Comparison of ENCODE assay signal across 24 mouse cellular contexts in genomic region chr10:115293946-115294345, GRCm38 (mm10). TPM values are rescaled to one million over a fixed set of nuclear protein-coding genes. Genes with fewer than 3 reads are reported as not detected.
DNase-seq lines count a peak whose midpoint lies in the region; ATAC-seq and TF ChIP-seq lines count a peak whose summit lies in the region.
"Had no signal": no experiment of that assay in that cellular context is flagged by ENCODE, and none has a peak within 500 bp of the region (broad histone marks: within the 10 kb centered on the region; RNA-seq: fewer than 3 reads in every experiment).

No protein-coding gene starts in this region.

- TF ChIP-seq CTCF in forebrain, postnatal 0 days (IDR thresholded peaks at IDR 0.05; ENCODE audit: low read depth): no peak
- TF ChIP-seq CTCF in intestine, postnatal 0 days (IDR thresholded peaks at IDR 0.05; ENCODE audit: low read depth): no peak

- no peaks in the 10 kb centered on the region for H3K4me1 ChIP-seq in forebrain, embryonic 11.5 days (replicated peaks; ENCODE audit: control insufficient read depth, insufficient read depth, low read length)
- no peaks in the 10 kb centered on the region for H3K4me1 ChIP-seq in forebrain, postnatal 0 days (ENCODE audit: insufficient read depth)
- no peaks in the 10 kb centered on the region for H3K4me1 ChIP-seq in intestine, embryonic 14.5 days (replicated peaks; ENCODE audit: control insufficient read depth, insufficient read depth, low read length)
- H3K4me1 ChIP-seq in intestine, postnatal 0 days (replicated peaks; ENCODE audit: control insufficient read depth, insufficient read depth, low read length): no peaks in the 10 kb centered on the region
- H3K4me1 ChIP-seq: forebrain, embryonic 10.5 days; heart, embryonic 13.5 days had no signal

- no peaks in the 10 kb centered on the region for H3K27me3 ChIP-seq in forebrain, embryonic 11.5 days (ENCODE audit: control insufficient read depth, insufficient read depth, low read length)
- H3K27me3 ChIP-seq in forebrain, postnatal 0 days (ENCODE audit: insufficient read depth, low read length): no peaks in the 10 kb centered on the region
- no peaks in the 10 kb centered on the region for H3K27me3 ChIP-seq in intestine, embryonic 14.5 days (replicated peaks; ENCODE audit: control insufficient read depth, insufficient read depth, low read length)
- H3K27me3 ChIP-seq in intestine, postnatal 0 days (replicated peaks; ENCODE audit: control insufficient read depth, insufficient read depth, low read length): no peaks in the 10 kb centered on the region
- H3K27me3 ChIP-seq: heart, embryonic 13.5 days had no signal

- H3K9ac ChIP-seq in forebrain, embryonic 11.5 days (ENCODE audit: low read length): no peak overlapping the region
- no peak overlapping the region for H3K9ac ChIP-seq in forebrain, postnatal 0 days
- no peak overlapping the region for H3K9ac ChIP-seq in intestine, embryonic 14.5 days (ENCODE audit: low read length)
- H3K9ac ChIP-seq in intestine, postnatal 0 days (ENCODE audit: low read depth, low read length): no peak overlapping the region
- H3K9ac ChIP-seq: heart, embryonic 13.5 days; hindbrain, embryonic 14.5 days had no signal

- H3K9me3 ChIP-seq in forebrain, embryonic 11.5 days (ENCODE audit: control insufficient read depth, low read length): no peaks in the 10 kb centered on the region
- no peaks in the 10 kb centered on the region for H3K9me3 ChIP-seq in forebrain, postnatal 0 days (ENCODE audit: low read length)
- no peaks in the 10 kb centered on the region for H3K9me3 ChIP-seq in intestine, embryonic 14.5 days (ENCODE audit: control insufficient read depth, low read length)
- H3K9me3 ChIP-seq in intestine, postnatal 0 days (ENCODE audit: control insufficient read depth): no peaks in the 10 kb centered on the region
- H3K9me3 ChIP-seq: forebrain, embryonic 10.5 days; heart, embryonic 13.5 days had no signal

- no peak overlapping the region for H3K27ac ChIP-seq in forebrain, embryonic 11.5 days (ENCODE audit: low read depth, low read length)
- no peak overlapping the region for H3K27ac ChIP-seq in forebrain, postnatal 0 days (ENCODE audit: low read depth, low read length)
- H3K27ac ChIP-seq in intestine, embryonic 14.5 days (ENCODE audit: low read depth): no peak overlapping the region
- H3K27ac ChIP-seq in intestine, postnatal 0 days (ENCODE audit: low read depth, low read length): no peak overlapping the region
- H3K27ac ChIP-seq: forebrain, embryonic 10.5 days; gastrocnemius, adult 2 months; heart, embryonic 13.5 days; hindbrain, embryonic 14.5 days; hindbrain, postnatal 0 days had no signal

- no peak overlapping the region for H3K4me2 ChIP-seq in forebrain, embryonic 11.5 days (ENCODE audit: low read depth, low read length, severe bottlenecking)
- H3K4me2 ChIP-seq in forebrain, postnatal 0 days (ENCODE audit: low read depth): no peak overlapping the region
- H3K4me2 ChIP-seq in intestine, embryonic 14.5 days (ENCODE audit: low read length): no peak overlapping the region
- no peak overlapping the region for H3K4me2 ChIP-seq in intestine, postnatal 0 days (replicated peaks; ENCODE audit: low read depth)
- H3K4me2 ChIP-seq: heart, embryonic 13.5 days; hindbrain, embryonic 14.5 days had no signal

- H3K36me3 ChIP-seq in forebrain, embryonic 11.5 days (ENCODE audit: control insufficient read depth, insufficient read depth, low read length): no peaks in the 10 kb centered on the region
- peaks cover 50% of the 10 kb centered on the region for H3K36me3 ChIP-seq in forebrain, postnatal 0 days (ENCODE audit: insufficient read depth)
- peaks cover 69% of the 10 kb centered on the region for H3K36me3 ChIP-seq in intestine, embryonic 14.5 days (ENCODE audit: control insufficient read depth, insufficient read depth, low read length)
- peaks cover 64% of the 10 kb centered on the region for H3K36me3 ChIP-seq in intestine, postnatal 0 days (ENCODE audit: control insufficient read depth, insufficient read depth)

- 93% methylated on average over 7 of the region's 7 CpGs for WGBS in forebrain, embryonic 11.5 days
- WGBS in forebrain, postnatal 0 days: 90% methylated on average over 7 of the region's 7 CpGs
- WGBS in intestine, embryonic 14.5 days: 95% methylated on average over 7 of the region's 7 CpGs
- WGBS in intestine, postnatal 0 days: 93% methylated on average over 7 of the region's 7 CpGs

- H3K4me3 ChIP-seq in forebrain, embryonic 11.5 days (ENCODE audit: low read depth, low read length): no peak overlapping the region
- no peak overlapping the region for H3K4me3 ChIP-seq in forebrain, postnatal 0 days (ENCODE audit: low read depth, low read length)
- no peak overlapping the region for H3K4me3 ChIP-seq in intestine, embryonic 14.5 days (ENCODE audit: low read depth, low read length)
- H3K4me3 ChIP-seq in intestine, postnatal 0 days (ENCODE audit: low read depth, low read length): no peak overlapping the region
- H3K4me3 ChIP-seq: forebrain, embryonic 10.5 days; gastrocnemius, adult 2 months; heart, embryonic 13.5 days had no signal

- no peak for ATAC-seq in forebrain, embryonic 11.5 days (replicated peaks; ENCODE audit: low FRiP score)
- no peak for ATAC-seq in forebrain, postnatal 0 days
- ATAC-seq in intestine, embryonic 14.5 days (replicated peaks; ENCODE audit: low FRiP score, low TSS enrichment, low read depth): no peak
- ATAC-seq in intestine, postnatal 0 days: no peak
- ATAC-seq: activated CD4-positive, CD25-positive, alpha-beta regulatory T cell, adult 4 months; forebrain, embryonic 14.5 days; hindbrain, postnatal 0 days had no signal

- peak; percentile 19 for DNase-seq in forebrain, embryonic 11.5 days (ENCODE audit: low spot score)
- DNase-seq in forebrain, postnatal 0 days: no peak
- peak; percentile 31 for DNase-seq in intestine, embryonic 14.5 days (ENCODE audit: low spot score)
- peak; percentile 65 for DNase-seq in right cerebral cortex, adult 18-20 months
- DNase-seq in right cerebral cortex, postnatal 14 days: no peak
- DNase-seq in telencephalon, adult 2 months (ENCODE audit: low read depth, low spot score): peak; percentile 47
- DNase-seq in spleen, postnatal 14 days (ENCODE audit: low spot score in 2 of 2): no peak
- DNase-seq: adrenal gland, adult 8-10 months; adrenal gland, postnatal 25 days; cerebellum, adult 18-20 months; cerebellum, adult 9-10 months; cerebellum, postnatal 14 days; gastrocnemius, adult 2 months; gastrocnemius, postnatal 14 days; heart, adult 11 months; heart, postnatal 14 days; heart, postnatal 4 days had no signal

RNA-seq across cellular contexts. Expression of gene Rab21, which starts 21.4 kb away (rescaled TPM):
- 10.0 and 11.9 TPM in 2 replicates for polyA plus RNA-seq in forebrain, embryonic 11.5 days (2014; fragmentation: Nextera tagmentation; extraction: Ambion mirVana)
- total RNA-seq in forebrain, postnatal 0 days (2014; rRNA removed): 31.2 and 34.7 TPM in 2 replicates
- 10.7 and 14.8 TPM in 2 replicates for polyA plus RNA-seq in forebrain, postnatal 0 days (2015; fragmentation: Nextera tagmentation; extraction: Ambion mirVana)
- 6.9 and 7.5 TPM in 2 replicates for polyA plus RNA-seq in intestine, embryonic 14.5 days (2014; fragmentation: Nextera tagmentation; extraction: Ambion mirVana)
- polyA plus RNA-seq in intestine, postnatal 0 days (2015; fragmentation: Nextera tagmentation; extraction: Ambion mirVana): 14.7 and 15.9 TPM in 2 replicates

RNA-seq across cellular contexts. Expression of gene Tbc1d15, which starts 42.7 kb away (rescaled TPM):
- polyA plus RNA-seq in forebrain, embryonic 11.5 days (2014; fragmentation: Nextera tagmentation; extraction: Ambion mirVana): 45.5 and 52.3 TPM in 2 replicates
- total RNA-seq in forebrain, postnatal 0 days (2014; rRNA removed): 8.5 and 10.3 TPM in 2 replicates
- 24.7 and 31.3 TPM in 2 replicates for polyA plus RNA-seq in forebrain, postnatal 0 days (2015; fragmentation: Nextera tagmentation; extraction: Ambion mirVana)
- 64.1 and 66.1 TPM in 2 replicates for polyA plus RNA-seq in intestine, embryonic 14.5 days (2014; fragmentation: Nextera tagmentation; extraction: Ambion mirVana)
- polyA plus RNA-seq in intestine, postnatal 0 days (2015; fragmentation: Nextera tagmentation; extraction: Ambion mirVana): 59.9 and 65.1 TPM in 2 replicates

Comparison
In these comparisons a context has a peak if more than half of its experiments do, and no peak if none do; other contexts are left out.
1. DNase-seq: peak in forebrain, embryonic 11.5 days (single experiment), intestine, embryonic 14.5 days (single experiment), right cerebral cortex, adult 18-20 months (single experiment) and telencephalon, adult 2 months (single experiment); none in forebrain, postnatal 0 days (single experiment), right cerebral cortex, postnatal 14 days (single experiment) and spleen, postnatal 14 days (0 of 2).